ENCODE assay signal across 11 mouse cellular contexts in the genomic region with DNA sequence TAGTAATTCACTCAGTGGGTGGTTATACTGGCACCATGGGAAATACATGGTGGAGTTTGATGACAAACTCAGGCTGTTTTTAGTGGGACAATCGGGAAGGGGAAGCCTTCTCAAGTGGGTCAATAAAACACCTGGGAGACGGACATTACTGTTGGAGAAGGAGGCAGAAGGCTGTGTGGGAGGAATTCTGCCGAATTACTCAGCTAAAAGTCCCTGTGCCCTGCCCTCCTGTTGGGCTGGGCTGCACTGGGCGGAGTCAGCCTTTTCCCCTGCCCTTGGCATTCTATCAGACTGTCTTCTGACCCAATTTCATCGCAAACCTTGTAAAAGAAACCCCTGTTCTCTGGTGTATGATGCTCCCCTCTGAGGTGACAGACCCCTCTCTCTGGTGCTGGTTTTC. TPM values are rescaled to one million over a fixed set of nuclear protein-coding genes. Genes with fewer than 3 reads are reported as not detected.
DNase-seq lines count a peak whose midpoint lies in the region; ATAC-seq lines count a peak whose summit lies in the region.
"Had no signal": no experiment of that assay in that cellular context is flagged by ENCODE, and none has a peak within 500 bp of the region (broad histone marks: within the 10 kb centered on the region; RNA-seq: fewer than 3 reads in every experiment).

No protein-coding gene starts in this region.

- peak; percentile 82 for ATAC-seq in liver, embryonic 15.5 days (ENCODE audit: insufficient read depth)
- ATAC-seq in stomach, embryonic 16.5 days (ENCODE audit: insufficient read depth, low FRiP score), result peak; percentile 57; the same call in 1 of the 2 replicates
- ATAC-seq in forebrain, embryonic 12.5 days (ENCODE audit: low FRiP score), result no peak
- no peak for ATAC-seq in forebrain, embryonic 11.5 days (replicated peaks; ENCODE audit: low FRiP score)

- H3K36me3 ChIP-seq in liver, embryonic 15.5 days (replicated peaks), result no peaks in the 10 kb centered on the region
- H3K36me3 ChIP-seq in stomach, embryonic 16.5 days (ENCODE audit: control insufficient read depth, insufficient read depth, low read length), result no peaks in the 10 kb centered on the region
- H3K36me3 ChIP-seq in forebrain, embryonic 12.5 days (replicated peaks), result no peaks in the 10 kb centered on the region
- no peaks in the 10 kb centered on the region for H3K36me3 ChIP-seq in forebrain, embryonic 11.5 days (ENCODE audit: control insufficient read depth, insufficient read depth, low read length)
- H3K36me3 ChIP-seq: embryonic facial prominence, embryonic 12.5 days; heart, embryonic 15.5 days had no signal

- WGBS in liver, embryonic 15.5 days (ENCODE audit: insufficient replicate concordance), result 13% methylated on average over 5 of the region's 5 CpGs
- WGBS in stomach, embryonic 16.5 days, result 33% methylated on average over 5 of the region's 5 CpGs
- 38% methylated on average over 5 of the region's 5 CpGs for WGBS in forebrain, embryonic 12.5 days
- 51% methylated on average over 5 of the region's 5 CpGs for WGBS in forebrain, embryonic 11.5 days

- H3K4me1 ChIP-seq in liver, embryonic 15.5 days (replicated peaks), result peaks cover 60% of the 10 kb centered on the region
- peaks cover 17% of the 10 kb centered on the region for H3K4me1 ChIP-seq in stomach, embryonic 16.5 days (ENCODE audit: control insufficient read depth, insufficient read depth, low read length)
- H3K4me1 ChIP-seq in forebrain, embryonic 12.5 days, result peaks cover 22% of the 10 kb centered on the region
- H3K4me1 ChIP-seq in forebrain, embryonic 11.5 days (replicated peaks; ENCODE audit: control insufficient read depth, insufficient read depth, low read length), result peaks cover 8% of the 10 kb centered on the region; the same call in 1 of the 2 replicates

- peak; percentile 29 for DNase-seq in ovary, postnatal 36 days (ENCODE audit: low spot score)
- DNase-seq in ovary, postnatal 14 days (ENCODE audit: low spot score), result no peak
- DNase-seq in adrenal gland, postnatal 14 days, result peak; percentile 82
- DNase-seq in right cerebral cortex, postnatal 14 days, result no peak
- no peak for DNase-seq in forebrain, embryonic 11.5 days (ENCODE audit: low spot score)
- DNase-seq: layer of hippocampus, postnatal 36 days had no signal

- H3K9ac ChIP-seq in liver, embryonic 15.5 days, result peak overlapping the region; percentile 47
- 0 out of 2 replicates have a peak overlapping the region, but pooled peaks have one; percentile 2 for H3K9ac ChIP-seq in stomach, embryonic 16.5 days (ENCODE audit: low read length)
- H3K9ac ChIP-seq in forebrain, embryonic 12.5 days, result no peak overlapping the region
- H3K9ac ChIP-seq in forebrain, embryonic 11.5 days (ENCODE audit: low read length), result no peak overlapping the region
- H3K9ac ChIP-seq: embryonic facial prominence, embryonic 12.5 days; heart, embryonic 15.5 days had no signal

- H3K27ac ChIP-seq in liver, embryonic 15.5 days (replicated peaks), result peak overlapping the region; percentile 89
- no peak overlapping the region for H3K27ac ChIP-seq in stomach, embryonic 16.5 days (ENCODE audit: low read length)
- no peak overlapping the region for H3K27ac ChIP-seq in forebrain, embryonic 12.5 days
- H3K27ac ChIP-seq in forebrain, embryonic 11.5 days (ENCODE audit: low read depth, low read length), result no peak overlapping the region
- H3K27ac ChIP-seq: embryonic facial prominence, embryonic 12.5 days; heart, embryonic 15.5 days had no signal

- peak overlapping the region; percentile 35 for H3K4me3 ChIP-seq in liver, embryonic 15.5 days (replicated peaks)
- H3K4me3 ChIP-seq in stomach, embryonic 16.5 days (replicated peaks; ENCODE audit: low read length), result no peak overlapping the region
- H3K4me3 ChIP-seq in forebrain, embryonic 12.5 days (replicated peaks), result no peak overlapping the region
- H3K4me3 ChIP-seq in forebrain, embryonic 11.5 days (ENCODE audit: low read depth, low read length), result no peak overlapping the region
- H3K4me3 ChIP-seq: embryonic facial prominence, embryonic 12.5 days; heart, embryonic 15.5 days had no signal

- peak overlapping the region; percentile 64 for H3K4me2 ChIP-seq in liver, embryonic 15.5 days
- no peak overlapping the region for H3K4me2 ChIP-seq in stomach, embryonic 16.5 days (ENCODE audit: low read depth, low read length)
- H3K4me2 ChIP-seq in forebrain, embryonic 12.5 days, result no peak overlapping the region
- H3K4me2 ChIP-seq in forebrain, embryonic 11.5 days (ENCODE audit: low read depth, low read length, severe bottlenecking), result no peak overlapping the region
- H3K4me2 ChIP-seq: embryonic facial prominence, embryonic 12.5 days; heart, embryonic 15.5 days had no signal

- no peaks in the 10 kb centered on the region for H3K27me3 ChIP-seq in liver, embryonic 15.5 days
- no peaks in the 10 kb centered on the region for H3K27me3 ChIP-seq in stomach, embryonic 16.5 days (ENCODE audit: control insufficient read depth, insufficient read depth, low read length)
- peaks cover 19% of the 10 kb centered on the region; the same call in 1 of the 2 replicates for H3K27me3 ChIP-seq in forebrain, embryonic 12.5 days
- H3K27me3 ChIP-seq in forebrain, embryonic 11.5 days (ENCODE audit: control insufficient read depth, insufficient read depth, low read length), result no peaks in the 10 kb centered on the region; the same call in 1 of the 2 replicates
- H3K27me3 ChIP-seq: embryonic facial prominence, embryonic 12.5 days; heart, embryonic 15.5 days had no signal

- H3K9me3 ChIP-seq in liver, embryonic 15.5 days (replicated peaks), result no peaks in the 10 kb centered on the region
- H3K9me3 ChIP-seq in stomach, embryonic 16.5 days (replicated peaks; ENCODE audit: control insufficient read depth, low read length), result no peaks in the 10 kb centered on the region
- no peaks in the 10 kb centered on the region for H3K9me3 ChIP-seq in forebrain, embryonic 12.5 days
- H3K9me3 ChIP-seq in forebrain, embryonic 11.5 days (ENCODE audit: control insufficient read depth, low read length), result no peaks in the 10 kb centered on the region
- H3K9me3 ChIP-seq: embryonic facial prominence, embryonic 12.5 days; heart, embryonic 15.5 days had no signal

RNA-seq across cellular contexts. Expression of gene Zfp217, which starts 10.3 kb away (rescaled TPM):
- 28.6 and 32.6 TPM in 2 replicates for total RNA-seq in adrenal gland, postnatal 14 days (2021)
- 3.4 and 4.7 TPM in 2 replicates for polyA plus RNA-seq in liver, embryonic 15.5 days (2015; fragmentation: Nextera tagmentation; extraction: Ambion mirVana)
- 3.0 and 3.2 TPM in 2 replicates for polyA plus RNA-seq in stomach, embryonic 16.5 days (2015; fragmentation: Nextera tagmentation; extraction: Ambion mirVana)
- 3.6 and 4.5 TPM in 2 replicates for polyA plus RNA-seq in forebrain, embryonic 12.5 days (2016; fragmentation: Nextera tagmentation; extraction: Ambion mirVana)
- 3.8 and 3.9 TPM in 2 replicates for polyA plus RNA-seq in forebrain, embryonic 11.5 days (2014; fragmentation: Nextera tagmentation; extraction: Ambion mirVana)

Comparison
In these comparisons a context has a peak if more than half of its experiments do, and no peak if none do; other contexts are left out.
1. DNase-seq: peak in ovary, postnatal 36 days (single experiment) and adrenal gland, postnatal 14 days (single experiment); none in ovary, postnatal 14 days (single experiment), right cerebral cortex, postnatal 14 days (single experiment) and forebrain, embryonic 11.5 days (single experiment).
2. ATAC-seq: peak in liver, embryonic 15.5 days (single experiment) and stomach, embryonic 16.5 days (single experiment); none in forebrain, embryonic 12.5 days (single experiment) and forebrain, embryonic 11.5 days (single experiment).
3. H3K9ac ChIP-seq: peak in liver, embryonic 15.5 days (single experiment) and stomach, embryonic 16.5 days (single experiment); none in forebrain, embryonic 12.5 days (single experiment) and forebrain, embryonic 11.5 days (single experiment).